Mouse (Mus musculus): ENCODE results near the gene AC192777.2.
"Not testable (repeated sequence)": the region's sequence is repeated elsewhere in the genome, so short reads cannot be mapped to it uniquely, and the experiment has no call there.

The AC192777.2 gene

DNA sequence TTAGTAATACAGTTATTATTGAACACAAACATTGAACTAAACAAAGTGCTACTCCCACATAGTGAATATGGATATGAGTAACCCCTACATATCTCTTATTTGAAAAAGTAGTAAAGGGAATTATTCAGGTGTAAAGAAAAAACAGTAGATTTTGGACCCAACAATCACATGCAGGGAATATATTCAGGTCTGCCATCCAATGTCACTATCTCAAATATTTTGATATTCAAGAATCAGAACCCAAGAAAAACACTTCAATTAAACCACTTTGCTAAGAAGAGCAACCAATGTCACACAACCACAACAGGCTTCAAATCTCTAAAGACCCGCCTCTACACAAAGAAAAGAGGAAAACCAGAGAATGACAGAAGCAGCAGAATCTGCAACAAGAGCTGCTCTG, at the start of gene AC192777.2:
AC192777.2 (plus strand) TSS at position 301 of the 400 bp plus-strand sequence.
- not testable (repeated sequence) for DNase-seq (ENCODE audit: low read depth, low spot score)

- not testable (repeated sequence) for DNase-seq (ENCODE audit: low read depth, low spot score)
Measured at GRCm38 (mm10) chr17:40116172-40116571, 20.9 kb downstream of the AC192777.2 start.

- DNase-seq (ENCODE audit: low read depth, low spot score): not testable (repeated sequence)
Measured at GRCm38 (mm10) chr17:40116877-40117276, 21.6 kb downstream of the AC192777.2 start.
